Mouse (Mus musculus): Measurements from ENCODE around the gene Syvn1.

- TF ChIP-seq CTCF (IDR thresholded peaks at IDR 0.05; ENCODE audit: insufficient read depth, low read length) (no peak), POLR2A (IDR thresholded peaks at IDR 0.05; ENCODE audit: borderline replicate concordance, extremely low read depth, low read depth, low read length) (no peak)
These were observed 6.4 kb upstream of the Syvn1 start for GRCm38 (mm10) chr19:6040002-6040401.

Data from lung, adult 2 months (tissue).